Mouse (Mus musculus) liver, postnatal 0 days (tissue): ENCODE data around the gene Spg7. TPM values are rescaled to one million over a fixed set of nuclear protein-coding genes. Genes with fewer than 3 reads are reported as not detected.

ENCODE experiments used
- ATAC-seq: fragments of 200-750 bp; cut with Nextera tagmentation; 2 replicates; pipeline ENCODE4 v1.8.0; 2017; ENCODE audit warnings: mild to moderate bottlenecking, moderate library complexity
- DNase-seq: peaks from one replicate; pipeline ENCODE4 v3.0.0-alpha.2; 2016
- H3K27ac ChIP-seq: fragments of 300-500 bp; sonication (generic); 2 replicates; pipeline ENCODE4 v1.5.1; 2014; ENCODE audit warnings: antibody characterized with exemption, moderate library complexity, mild to moderate bottlenecking, low read depth
- H3K27me3 ChIP-seq: fragments of 300-500 bp; sonication (generic); 2 replicates; pipeline ENCODE4 v1.6.1; 2014; ENCODE audit warnings: low read length, control low read depth, mixed read lengths; ENCODE audit not compliant: insufficient read depth
- H3K36me3 ChIP-seq: fragments of 300-500 bp; sonication (generic); replicated peaks from 2 replicates; pipeline ENCODE4 v1.6.1; 2014; ENCODE audit warnings: mild to moderate bottlenecking, control low read depth, low read length, moderate library complexity, mixed read lengths; ENCODE audit not compliant: insufficient read depth
- H3K4me1 ChIP-seq: fragments of 300-500 bp; sonication (generic); 2 replicates; pipeline ENCODE4 v1.6.1; 2014; ENCODE audit warnings: antibody characterized with exemption, mild to moderate bottlenecking, control low read depth; ENCODE audit not compliant: insufficient read depth
- H3K4me2 ChIP-seq: fragments of 300-500 bp; sonication (generic); 2 replicates; pipeline ENCODE4 v1.6.1; 2014; ENCODE audit warnings: low read depth, mild to moderate bottlenecking, low read length, moderate library complexity, mixed read lengths
- H3K4me3 ChIP-seq: fragments of 300-500 bp; sonication (generic); 2 replicates; pipeline ENCODE4 v1.5.1; 2014; ENCODE audit warnings: low read depth, low read length
- H3K9ac ChIP-seq: fragments of 300-500 bp; sonication (generic); replicated peaks from 2 replicates; pipeline ENCODE4 v1.6.1; 2014; ENCODE audit warnings: mild to moderate bottlenecking, moderate library complexity
- H3K9me3 ChIP-seq: fragments of 300-500 bp; sonication (generic); 2 replicates; pipeline ENCODE4 v1.6.1; 2016; ENCODE audit warnings: mild to moderate bottlenecking, control low read depth, low read length, mixed read lengths
- CTCF ChIP-seq: sonication (generic); IDR thresholded peaks from 2 replicates; pipeline ENCODE4 v1.5.1; 2016; ENCODE audit warnings: antibody characterized with exemption, low read depth
- EP300 ChIP-seq: IDR thresholded peaks from 2 replicates; pipeline ENCODE4 v1.6.1; 2016; ENCODE audit warnings: antibody characterized with exemption, low read depth, mild to moderate bottlenecking
- WGBS: fragments of 180-500 bp; shearing (Covaris S2); extraction: QIAGEN DNeasy Blood & Tissue Kit; methylation state at CpG from one replicate; pipeline ENCODE4 v1.1.7; 2014; ENCODE audit not compliant: insufficient replicate concordance; 5-methylcytosine and 5-hydroxymethylcytosine counted together
- polyA plus RNA-seq: library from polyadenylated mRNA; unstranded; fragments of >200 nt; fragmentation: Nextera tagmentation; extraction: Ambion mirVana; gene quantifications from 2 replicates; pipeline ENCODE4 v1.2.1, GENCODE M21; 2015

Spg7 gene
- polyA plus RNA-seq: 16.9 and 18.3 TPM in 2 replicates

- ATAC-seq (no peak), DNase-seq (no peak)
- no peaks in the 10 kb centered on the region for H3K27me3 ChIP-seq
- no peak within 1 kb of the TSS for H3K4me2 ChIP-seq
- TF ChIP-seq CTCF (no peak), EP300 (no peak)
- no peaks in the 10 kb centered on the region for H3K9me3 ChIP-seq
- no peak within 1 kb of the TSS for H3K9ac ChIP-seq
- no peaks in the 10 kb centered on the region for H3K36me3 ChIP-seq
- no peak within 1 kb of the TSS for H3K27ac ChIP-seq
- WGBS: 77% methylated on average over 7 of the region's 7 CpGs
- no peak within 1 kb of the TSS for H3K4me3 ChIP-seq
- peaks cover 20% of the 10 kb centered on the region for H3K4me1 ChIP-seq
Measured at GRCm38 (mm10) chr8:123062721-123063120, at the start of gene Spg7. Gene Spg7 (plus strand): TSS chr8:123062942.

GRCm38 (mm10) chr8:123014429-123014828, 48.3 kb upstream of the Spg7 start:
- ATAC-seq (no peak), DNase-seq (no peak)
- Histone ChIP-seq H3K27me3 (no peaks in the 10 kb centered on the region), H3K4me3 (no peak overlapping the region), H3K4me1 (peaks cover 57% of the 10 kb centered on the region), H3K9ac (no peak overlapping the region), H3K4me2 (no peak overlapping the region), H3K36me3 (peaks cover 13% of the 10 kb centered on the region; the same call in 1 of the 2 replicates), H3K9me3 (no peaks in the 10 kb centered on the region), H3K27ac (peak overlapping the region; percentile 39; the same call in 1 of the 2 replicates)
- 73% methylated on average over 7 of the region's 7 CpGs for WGBS
- TF ChIP-seq CTCF: no peak
- TF ChIP-seq EP300: no peak

- H3K9ac ChIP-seq: no peak overlapping the region
- peaks cover 13% of the 10 kb centered on the region; the same call in 1 of the 2 replicates for H3K36me3 ChIP-seq
- H3K27me3 ChIP-seq: no peaks in the 10 kb centered on the region
- no peak for TF ChIP-seq EP300
- no peak for TF ChIP-seq CTCF
- DNase-seq (no peak), ATAC-seq (no peak)
- peak overlapping the region; percentile 39; the same call in 1 of the 2 replicates for H3K27ac ChIP-seq
- H3K9me3 ChIP-seq: no peaks in the 10 kb centered on the region
- peaks cover 58% of the 10 kb centered on the region for H3K4me1 ChIP-seq
- H3K4me3 ChIP-seq: no peak overlapping the region
- 34% methylated on average over 3 of the region's 3 CpGs for WGBS
- H3K4me2 ChIP-seq: no peak overlapping the region
Measured at GRCm38 (mm10) chr8:123015074-123015473, 47.7 kb upstream of the Spg7 start.

GRCm38 (mm10) chr8:123017143-123017542, 45.6 kb upstream of the Spg7 start:
- peaks cover 65% of the 10 kb centered on the region for H3K4me1 ChIP-seq
- peaks cover 13% of the 10 kb centered on the region; the same call in 1 of the 2 replicates for H3K36me3 ChIP-seq
- peak overlapping the region; percentile 71 for H3K27ac ChIP-seq

GRCm38 (mm10) chr8:123018484-123019164, 44.1 kb upstream of the Spg7 start:
- no peak for TF ChIP-seq CTCF
- no peak overlapping the region for H3K9ac ChIP-seq
- no peak overlapping the region for H3K4me2 ChIP-seq
- WGBS: 61% methylated on average over 4 of the region's 4 CpGs
- H3K4me3 ChIP-seq: no peak overlapping the region
- H3K36me3 ChIP-seq: 0 out of 2 replicates have a peak, but pooled peaks cover 11% of the 10 kb centered on the region
- DNase-seq (no peak), ATAC-seq (no peak)
- H3K4me1 ChIP-seq: peaks cover 69% of the 10 kb centered on the region
- no peaks in the 10 kb centered on the region for H3K9me3 ChIP-seq
- peak overlapping the region; percentile 71 for H3K27ac ChIP-seq
- no peaks in the 10 kb centered on the region for H3K27me3 ChIP-seq

More at GRCm38 (mm10) chr8:123017143-123017542, 45.6 kb upstream of the Spg7 start:
- H3K4me2 ChIP-seq: no peak overlapping the region
- H3K4me3 ChIP-seq: no peak overlapping the region
- H3K9me3 ChIP-seq: no peaks in the 10 kb centered on the region
- H3K27me3 ChIP-seq: no peaks in the 10 kb centered on the region
- 86% methylated on average over 4 of the region's 4 CpGs for WGBS
- no peak overlapping the region for H3K9ac ChIP-seq
- TF ChIP-seq CTCF (no peak), EP300 (no peak)
- DNase-seq: no peak
- ATAC-seq: 0 out of 2 replicates have a peak, but pooled peaks have one; percentile 10

GRCm38 (mm10) chr8:123020084-123020483, 42.7 kb upstream of the Spg7 start:
- ATAC-seq: no peak
- no peak overlapping the region for H3K4me3 ChIP-seq

More at GRCm38 (mm10) chr8:123020084-123020483, 42.7 kb upstream of the Spg7 start:
- Histone ChIP-seq H3K9me3 (no peaks in the 10 kb centered on the region), H3K27ac (peak overlapping the region; percentile 69; the same call in 1 of the 2 replicates), H3K4me2 (no peak overlapping the region), H3K4me1 (peaks cover 62% of the 10 kb centered on the region), H3K9ac (no peak overlapping the region), H3K27me3 (no peaks in the 10 kb centered on the region), H3K36me3 (0 out of 2 replicates have a peak, but pooled peaks cover 5% of the 10 kb centered on the region)
- 62% methylated on average over 2 of the region's 2 CpGs for WGBS
- DNase-seq: no peak
- TF ChIP-seq EP300 (no peak), CTCF (no peak)
